Mouse (Mus musculus) kidney, adult 18-20 months (tissue): ENCODE results near the gene Gm12248.

Experiments used
- DNase-seq: peaks from one replicate; pipeline ENCODE4 v3.0.0; 2021

The Gm12248 gene

DNA sequence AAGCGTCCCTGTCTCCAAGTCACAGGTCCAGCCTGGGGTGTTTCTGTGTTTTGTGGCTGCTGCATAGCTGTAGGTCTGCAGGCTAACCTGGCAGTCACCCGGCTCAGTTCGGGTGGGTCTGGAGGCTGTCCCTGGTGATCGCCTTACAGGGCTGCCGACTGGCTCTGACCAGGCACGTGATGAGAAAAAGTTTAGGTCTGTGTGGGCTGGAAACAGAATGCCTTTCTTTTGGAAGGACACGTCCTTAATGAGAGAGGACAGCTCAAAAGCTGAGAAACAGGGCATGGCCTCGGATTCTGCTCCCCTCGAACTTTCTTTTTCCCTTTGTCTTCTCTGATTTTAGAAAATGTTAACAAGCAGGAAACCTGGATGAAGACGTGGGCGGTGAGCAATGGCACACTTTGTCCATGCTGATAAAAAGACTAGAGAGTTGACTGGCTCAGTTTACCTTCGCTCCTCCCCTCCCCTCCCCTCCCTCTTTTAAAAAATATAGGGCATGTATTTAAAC is at the start of gene Gm12248:
Gene Gm12248, minus strand, starts transcription at position 114 of the 508 bp plus-strand sequence.
- peak; percentile 33 for DNase-seq

DNA sequence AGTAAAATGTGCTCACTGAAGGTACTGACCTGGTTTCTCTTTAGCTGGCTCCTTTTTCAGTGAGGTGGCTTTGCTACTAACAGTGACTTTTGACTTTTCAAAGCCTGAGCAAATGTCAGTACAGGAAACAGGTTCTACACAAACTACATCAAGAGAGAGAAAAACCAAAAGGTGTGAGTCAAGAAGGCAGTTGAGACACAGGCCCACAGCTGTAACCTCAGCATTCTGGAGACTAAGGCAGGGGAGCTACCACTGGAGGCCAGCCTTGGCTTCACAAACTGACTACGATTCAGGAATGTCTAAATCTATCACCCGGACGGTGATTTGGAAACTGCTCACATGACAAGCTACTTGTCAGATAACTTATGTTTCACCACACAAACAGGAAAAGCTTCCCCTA is 46.5 kb upstream of the Gm12248 start:
- no peak for DNase-seq

DNA sequence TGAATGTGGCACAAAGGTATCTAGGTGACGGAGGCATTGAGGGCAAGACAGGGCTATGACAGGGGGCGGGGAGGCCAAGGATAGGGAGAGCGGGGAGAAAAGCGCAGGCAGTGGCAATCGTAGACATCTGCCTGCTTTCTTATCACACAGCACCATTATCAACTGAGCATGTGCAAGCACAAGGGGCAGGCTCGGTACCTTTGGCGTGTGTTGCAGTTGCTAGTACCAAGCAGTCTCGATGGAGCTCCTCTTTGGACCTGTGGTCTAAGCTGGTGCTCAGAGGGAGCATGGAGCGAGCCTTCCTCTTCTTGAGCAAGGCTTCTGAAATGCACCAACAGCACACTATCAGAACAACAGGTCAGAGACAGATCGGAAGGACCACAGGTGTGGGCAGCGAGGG is 45.9 kb upstream of the Gm12248 start:
- DNase-seq, result no peak

DNA sequence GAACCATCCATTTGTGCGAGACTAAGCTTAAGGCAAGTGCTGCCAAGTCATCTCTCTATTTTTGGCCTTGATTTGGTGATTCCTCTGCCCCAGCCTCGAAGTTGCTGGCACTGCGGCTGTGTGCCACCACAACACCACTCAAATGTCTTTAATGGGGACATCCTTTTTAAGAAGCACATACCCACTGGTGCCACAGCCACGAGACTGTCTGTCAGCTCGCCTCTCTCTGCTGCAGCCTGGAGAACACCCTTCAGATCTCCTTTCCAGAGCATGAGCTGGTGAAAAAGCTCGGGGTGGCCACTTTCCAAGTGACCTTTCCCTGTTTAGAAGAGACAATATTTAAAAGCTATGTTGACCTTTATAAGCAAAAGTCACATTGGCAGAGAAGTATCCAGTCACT is 43.7 kb upstream of the Gm12248 start:
- no peak for DNase-seq

DNA sequence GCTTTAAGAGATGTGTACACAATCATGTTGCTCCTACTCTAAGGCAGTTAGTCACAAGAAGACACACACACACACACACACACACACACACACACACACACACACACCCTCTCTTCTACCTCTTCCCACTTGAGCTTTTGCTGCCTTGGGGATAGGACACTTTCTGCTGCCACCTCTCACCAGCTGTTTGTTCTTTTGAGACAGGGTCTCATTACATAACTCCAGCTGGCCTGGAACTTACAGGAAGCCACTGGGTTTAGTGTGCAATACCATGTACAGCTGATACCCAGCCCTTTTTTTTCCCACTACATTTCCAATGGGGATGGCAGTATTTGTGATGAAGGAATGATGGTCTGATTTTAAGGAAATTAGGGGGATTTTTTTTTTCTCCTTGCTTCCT is 42.4 kb upstream of the Gm12248 start:
- DNase-seq, result no peak

DNA sequence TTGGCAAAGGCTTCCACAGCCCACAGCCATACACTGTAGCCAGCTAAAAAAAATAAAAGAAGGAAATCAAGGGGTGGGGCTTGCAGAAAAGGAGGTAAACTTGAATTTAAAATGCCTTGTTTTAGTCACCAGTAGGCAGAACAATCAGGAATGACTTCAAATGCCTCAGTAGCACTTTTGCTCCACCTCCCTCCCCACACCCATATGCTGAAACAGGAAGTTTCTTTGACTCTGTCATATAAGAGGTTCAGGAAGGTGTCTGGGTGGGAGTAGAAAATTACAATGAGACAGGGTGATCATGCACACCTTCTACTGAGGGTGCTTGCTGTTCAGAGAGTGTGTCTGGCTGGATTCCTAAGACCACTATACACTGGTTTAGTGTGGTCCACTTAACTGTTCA is 41.9 kb upstream of the Gm12248 start:
- DNase-seq, result no peak

DNA sequence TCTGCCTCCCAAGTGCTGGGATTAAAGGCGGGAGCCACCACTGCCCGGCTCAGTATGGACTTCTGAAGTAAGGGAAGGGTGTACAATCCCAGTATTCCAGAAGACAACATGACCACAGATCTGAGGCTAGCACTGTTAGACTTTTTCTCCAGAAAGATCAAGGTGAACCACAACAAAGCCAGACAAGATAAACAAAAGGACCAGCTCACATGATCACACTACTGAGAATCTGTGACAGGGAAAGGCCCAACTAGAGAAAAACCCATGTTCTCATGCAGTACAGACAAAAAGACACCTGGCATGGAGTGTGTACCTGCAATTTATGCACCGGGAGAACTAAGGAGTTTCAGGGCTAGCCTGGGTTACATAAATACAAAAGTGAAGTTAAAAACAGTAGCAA is 39.1 kb upstream of the Gm12248 start:
- no peak for DNase-seq

DNA sequence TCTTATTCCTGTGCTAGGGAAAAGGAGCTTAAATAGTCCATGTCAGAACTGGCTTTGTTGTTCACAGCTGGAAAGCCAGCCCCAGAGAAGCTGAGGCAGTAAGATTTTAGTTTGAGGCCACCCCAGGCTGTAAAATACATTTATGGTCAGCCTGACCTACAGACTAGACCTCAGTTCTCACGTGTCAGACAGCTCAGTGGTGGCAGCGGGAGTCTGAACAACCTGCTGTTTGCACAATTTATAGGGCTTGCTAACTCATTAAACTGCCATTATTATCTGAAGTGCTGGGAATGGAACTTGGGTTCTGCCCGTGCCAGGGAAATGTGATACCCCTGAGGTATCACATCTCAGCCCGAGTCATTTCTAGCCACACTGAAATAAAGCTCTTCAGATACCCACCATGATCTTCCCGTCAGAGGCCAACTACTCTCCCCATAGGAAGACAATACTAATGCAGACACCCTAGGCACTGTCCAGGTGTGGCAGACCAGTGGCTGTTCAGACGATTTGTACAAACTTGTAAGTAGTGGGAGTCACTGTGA is 36.4 kb upstream of the Gm12248 start:
- DNase-seq, result no peak

DNA sequence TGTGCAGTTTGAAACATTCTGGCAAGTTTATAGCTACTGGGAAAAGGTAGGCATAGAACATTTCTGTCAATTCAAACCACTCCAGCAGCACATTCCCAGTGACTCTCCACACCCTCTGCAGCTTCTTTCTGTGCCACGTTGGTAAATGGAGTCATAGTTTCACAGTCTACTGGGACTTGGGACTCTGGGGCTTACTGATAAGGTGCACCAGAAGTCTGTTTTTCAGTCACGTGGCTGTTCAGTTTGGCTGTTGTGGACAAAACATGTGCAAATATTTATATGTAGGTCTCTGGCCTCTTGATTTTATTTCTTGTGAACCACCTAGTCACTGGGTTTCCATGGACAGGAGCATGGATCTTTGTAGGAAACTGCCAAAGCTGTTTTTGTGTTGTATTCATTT is 34.6 kb upstream of the Gm12248 start:
- DNase-seq, result no peak

DNA sequence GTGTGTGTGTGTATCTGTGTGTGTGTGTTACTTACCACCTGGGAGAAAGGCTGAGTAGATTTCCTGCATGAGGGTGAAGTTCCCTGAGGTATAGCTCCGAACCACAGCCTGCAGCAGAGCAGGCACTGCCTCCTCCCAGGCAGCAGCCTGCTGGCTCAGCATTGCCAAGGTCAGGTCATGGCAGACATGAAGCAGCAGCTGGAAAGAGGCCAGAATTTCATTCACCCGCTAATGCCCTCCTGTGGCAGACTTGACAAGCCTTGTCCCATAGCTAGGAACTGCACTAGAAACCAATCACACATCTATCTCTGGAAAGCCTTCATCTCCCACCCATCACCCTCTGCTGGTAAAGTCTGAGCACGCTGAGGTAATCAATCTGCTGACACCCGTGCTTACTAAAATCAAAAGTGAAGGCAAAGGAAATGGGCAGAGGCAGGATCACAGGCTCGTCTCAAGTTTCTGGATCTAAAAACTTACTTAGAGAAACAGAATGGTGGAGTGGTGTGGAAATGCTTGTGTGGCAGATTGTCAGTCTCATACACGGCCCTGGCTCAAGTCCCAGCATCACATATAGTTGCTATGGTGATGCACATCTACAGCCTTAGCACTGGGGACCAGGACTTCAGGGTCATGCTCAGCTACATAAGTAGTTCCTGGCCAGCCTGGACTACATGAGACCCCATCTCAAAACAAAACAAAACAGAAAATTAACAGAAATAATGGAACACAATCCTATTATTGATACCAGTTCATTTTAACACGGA is 33.6 kb upstream of the Gm12248 start:
- DNase-seq, result peak; percentile 73

DNA sequence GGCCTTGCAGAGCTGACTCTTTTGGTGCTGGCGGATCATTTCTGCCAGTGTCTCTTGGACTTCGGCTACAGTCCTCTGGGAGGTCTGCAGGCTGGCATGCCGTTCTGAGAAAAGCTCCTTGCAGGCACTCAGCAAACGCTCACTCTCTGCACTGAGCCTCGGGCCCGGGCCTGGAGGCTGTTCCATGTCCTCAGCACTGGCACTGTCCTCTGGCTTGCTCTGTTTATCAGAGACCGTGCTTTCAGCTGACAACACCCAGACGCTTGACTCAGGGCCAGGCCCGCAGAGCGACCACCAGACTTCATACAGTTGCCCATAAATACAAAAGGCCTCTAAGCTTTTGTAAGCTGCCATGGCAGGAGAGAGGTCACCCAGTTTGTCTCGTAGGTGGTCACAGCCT is 32.1 kb upstream of the Gm12248 start:
- DNase-seq, result no peak

DNA sequence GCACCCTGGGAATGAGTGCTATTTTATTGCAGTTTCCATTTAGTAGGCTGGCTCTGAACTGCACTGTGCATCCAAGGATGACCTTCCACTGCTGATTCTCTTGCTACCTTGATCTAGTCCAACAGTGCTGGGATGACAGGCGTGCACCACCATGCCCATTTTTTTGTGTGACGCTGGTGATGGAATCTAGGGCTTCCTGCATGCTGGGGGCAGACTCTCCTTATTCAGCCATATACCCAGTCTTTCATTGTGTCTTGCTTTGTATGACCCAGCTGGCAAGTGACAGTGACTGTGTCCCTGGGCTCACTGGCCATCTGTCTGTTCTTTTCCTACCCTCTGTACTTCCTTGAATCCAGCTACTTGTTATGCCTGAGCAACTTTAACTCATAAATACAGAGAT is 30.8 kb upstream of the Gm12248 start:
- no peak for DNase-seq

DNA sequence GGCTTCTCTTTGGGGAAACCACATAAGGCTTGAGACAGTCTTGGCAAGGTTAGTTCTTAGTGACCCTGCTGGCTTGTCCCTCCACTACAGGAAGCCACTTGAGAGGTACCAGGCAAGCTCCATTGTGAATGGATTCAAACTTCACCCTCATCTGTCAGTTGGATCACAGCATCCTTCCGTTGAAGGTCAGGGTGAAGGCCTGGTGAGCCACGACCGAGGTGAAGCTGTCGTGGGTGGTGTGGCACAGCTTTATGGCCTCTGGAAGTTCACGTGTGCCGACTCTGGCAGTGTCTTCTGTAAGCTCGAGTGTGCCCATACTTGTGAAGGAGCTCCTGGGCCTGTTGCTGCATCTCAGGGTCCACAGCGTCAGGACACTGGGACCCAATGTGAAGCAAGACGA is 28.4 kb upstream of the Gm12248 start:
- no peak for DNase-seq

DNA sequence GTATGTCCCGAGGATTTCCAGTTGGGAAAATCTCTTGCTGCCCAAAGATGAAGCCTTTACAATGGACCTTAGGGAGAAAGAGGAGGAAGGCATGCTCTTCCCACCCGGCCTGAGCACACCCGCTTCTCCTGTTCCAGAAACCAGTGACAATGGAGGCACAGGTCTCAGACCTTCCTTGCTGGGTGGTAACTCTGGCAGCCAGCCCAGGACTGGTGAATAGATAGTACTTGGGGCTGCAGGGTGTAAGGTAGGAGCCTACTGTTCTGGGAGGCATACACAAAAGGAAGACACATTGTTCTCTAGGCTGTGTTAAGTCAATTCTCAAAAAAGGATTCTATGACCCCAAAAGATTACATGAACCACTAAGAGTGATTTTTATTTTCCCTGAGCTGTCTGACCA is 27.7 kb upstream of the Gm12248 start:
- no peak for DNase-seq

DNA sequence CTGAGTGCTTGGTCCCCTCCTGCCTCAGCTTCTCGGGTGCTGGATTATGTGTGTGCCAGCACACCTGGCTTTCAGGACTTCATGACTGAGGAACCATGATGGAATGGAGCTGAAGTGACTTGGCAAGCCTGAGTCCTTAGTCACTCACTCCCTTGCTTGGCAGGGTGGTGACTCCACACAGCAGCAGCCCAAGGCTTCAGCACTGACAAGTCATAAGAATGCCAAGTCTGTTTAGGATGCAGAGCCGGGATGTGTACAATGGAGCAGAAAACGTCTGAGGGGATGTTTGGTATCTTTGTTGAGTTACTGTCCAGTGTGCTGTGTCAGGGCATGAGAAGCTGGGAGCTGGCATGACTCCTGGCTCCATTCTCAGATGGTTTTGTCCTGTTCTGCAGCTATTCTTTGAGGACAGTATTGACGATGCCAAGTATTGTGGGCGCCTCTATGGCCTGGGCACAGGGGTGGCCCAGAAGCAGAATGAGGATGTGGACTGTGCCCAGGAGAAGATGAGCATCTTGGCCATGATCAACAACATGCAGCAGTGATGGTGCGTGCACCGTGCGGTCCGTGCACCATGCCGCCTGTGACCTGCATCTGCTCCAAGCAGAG is 24.2 kb upstream of the Gm12248 start:
- DNase-seq, result no peak

DNA sequence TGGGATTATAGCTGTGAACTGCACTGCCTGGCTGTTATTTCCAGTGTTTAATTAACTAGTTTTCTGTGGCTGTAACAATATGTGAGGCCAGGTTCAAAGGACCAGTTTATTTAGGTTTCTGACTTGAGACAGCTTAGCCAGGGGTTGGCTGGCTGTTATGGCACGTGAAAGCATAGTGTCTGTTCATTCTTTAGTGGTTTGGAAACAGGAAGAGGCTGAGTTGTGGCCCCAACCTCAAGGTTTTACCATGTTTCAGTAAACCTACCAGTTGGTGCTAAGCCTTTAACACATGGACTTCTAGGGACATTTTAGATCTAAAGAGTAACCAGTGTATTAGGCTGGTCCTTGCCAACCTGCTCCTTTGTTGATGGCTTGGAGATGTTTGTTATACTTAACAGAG is 23.6 kb upstream of the Gm12248 start:
- DNase-seq, result no peak

DNA sequence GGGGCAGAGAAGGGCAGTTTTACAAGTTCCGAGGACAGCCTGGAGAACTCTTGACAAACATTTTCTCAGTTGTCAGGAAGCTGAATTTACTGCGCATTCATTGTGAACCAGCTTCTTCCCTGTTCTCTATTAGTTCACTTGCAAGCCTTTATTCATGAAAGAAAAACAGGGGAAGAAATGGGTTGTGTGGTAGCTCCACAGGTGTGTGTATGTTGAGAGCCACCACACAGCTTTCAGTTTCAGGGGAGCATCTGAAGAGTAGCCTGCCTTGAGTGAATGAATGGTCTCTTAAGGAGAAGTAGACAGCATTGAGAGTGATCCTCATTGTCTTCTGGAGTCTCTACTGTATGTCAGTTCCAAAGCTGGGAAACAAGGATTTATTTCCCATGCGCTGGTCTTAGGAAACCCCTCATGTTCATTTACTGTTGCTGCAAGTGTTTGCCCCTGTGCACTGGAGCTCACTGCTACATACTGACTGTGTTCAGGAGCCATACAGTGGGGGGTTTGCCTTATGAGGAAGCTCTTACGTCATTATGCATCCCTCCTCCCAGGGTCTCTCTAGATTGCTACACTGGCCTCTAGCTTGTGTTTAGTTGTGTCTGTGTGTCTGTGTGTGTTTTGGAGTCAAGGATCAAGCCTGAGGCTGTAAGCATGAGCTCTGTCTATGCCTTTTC is 14.9 kb upstream of the Gm12248 start:
- no peak for DNase-seq

DNA sequence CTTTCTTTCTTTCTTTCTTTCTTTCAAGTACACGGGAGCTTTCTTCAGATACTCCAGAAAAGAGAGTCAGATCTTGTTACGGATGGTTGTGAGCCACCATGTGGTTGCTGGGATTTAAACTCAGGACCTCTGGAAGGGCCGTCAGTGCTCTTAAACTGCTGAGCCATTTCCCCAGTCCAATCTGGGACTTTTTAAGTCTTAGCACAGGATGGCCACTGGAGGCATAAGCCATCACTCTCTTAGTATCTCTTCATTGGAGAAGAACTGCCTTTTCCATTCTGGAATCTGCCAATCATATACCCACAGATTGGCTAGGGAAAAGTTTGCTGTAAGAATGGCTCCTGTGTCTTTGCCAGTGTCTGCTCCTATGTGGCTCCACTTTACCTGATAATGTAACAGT is 14.1 kb upstream of the Gm12248 start:
- no peak for DNase-seq

DNA sequence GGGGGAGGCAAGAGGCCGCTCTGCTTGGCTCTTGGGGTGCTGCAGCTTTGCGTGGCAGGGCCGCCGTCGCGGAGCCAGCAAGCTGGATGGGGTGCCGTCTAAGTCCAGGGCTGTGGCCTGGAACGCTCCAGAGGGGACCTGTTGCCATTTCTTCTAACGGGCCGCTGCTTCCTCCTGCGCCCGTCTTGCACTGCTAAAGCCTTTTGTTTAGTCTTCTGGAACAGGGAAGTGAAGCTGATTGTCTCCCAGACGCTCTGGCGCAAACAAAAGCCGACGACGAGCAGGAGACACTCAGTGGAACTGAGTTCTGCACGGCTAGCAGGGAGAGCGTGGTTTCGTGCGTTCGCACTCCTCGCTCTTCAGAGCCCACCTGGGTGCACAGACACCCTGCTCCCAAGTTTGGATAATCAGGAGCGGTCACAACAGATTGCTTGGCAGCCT is 11.4 kb upstream of the Gm12248 start:
- DNase-seq, result no peak

DNA sequence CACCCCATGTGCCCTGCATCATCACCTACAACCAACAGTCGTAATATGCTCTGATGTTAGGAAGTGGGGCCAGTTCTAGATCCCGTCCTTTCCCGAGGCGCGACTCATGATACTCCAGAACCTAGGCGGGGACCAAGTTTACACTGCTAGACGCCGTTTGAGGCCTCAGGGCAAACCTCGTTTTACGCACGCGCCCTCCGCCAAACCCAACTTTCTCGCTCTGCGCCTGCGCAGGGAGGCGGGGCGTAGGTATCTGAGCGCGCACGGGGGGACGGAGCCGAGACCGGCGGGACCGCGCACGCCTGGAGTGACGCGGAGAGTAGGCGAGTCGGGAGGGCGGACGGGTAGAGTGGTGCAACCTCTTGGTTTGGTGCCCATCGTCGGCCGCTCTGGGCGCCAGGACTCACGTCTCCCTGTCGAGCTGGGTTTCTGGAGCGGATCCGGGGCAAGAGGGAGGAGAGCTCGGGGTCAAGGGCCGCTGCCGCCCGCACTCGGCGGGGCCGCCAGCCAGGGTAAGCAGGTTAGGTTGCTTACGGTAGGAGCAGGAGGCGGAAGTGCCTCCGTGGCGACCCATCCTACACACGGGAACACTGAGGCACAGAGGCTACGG is 10.9 kb upstream of the Gm12248 start, which contains the start of gene Cnot8:
Gene Cnot8, plus strand, starts transcription at position 457 of the 610 bp plus-strand sequence.
- peak; percentile 99 for DNase-seq

DNA sequence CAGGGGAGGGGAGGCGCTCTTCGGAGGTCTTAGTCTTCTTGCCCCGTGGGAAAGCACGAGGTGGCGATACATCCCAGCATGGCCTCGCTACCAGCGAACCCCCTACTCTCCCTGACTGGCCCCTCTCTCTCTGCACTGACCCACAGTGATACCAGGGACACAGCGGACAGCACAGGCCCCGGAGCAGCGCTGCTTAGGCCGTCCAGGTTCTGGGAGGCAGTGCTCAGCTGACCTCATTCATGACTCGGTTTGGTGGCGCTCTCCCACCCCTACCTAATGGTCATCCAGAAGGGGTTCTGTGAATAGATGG is 10.4 kb upstream of the Gm12248 start:
- DNase-seq, result no peak

DNA sequence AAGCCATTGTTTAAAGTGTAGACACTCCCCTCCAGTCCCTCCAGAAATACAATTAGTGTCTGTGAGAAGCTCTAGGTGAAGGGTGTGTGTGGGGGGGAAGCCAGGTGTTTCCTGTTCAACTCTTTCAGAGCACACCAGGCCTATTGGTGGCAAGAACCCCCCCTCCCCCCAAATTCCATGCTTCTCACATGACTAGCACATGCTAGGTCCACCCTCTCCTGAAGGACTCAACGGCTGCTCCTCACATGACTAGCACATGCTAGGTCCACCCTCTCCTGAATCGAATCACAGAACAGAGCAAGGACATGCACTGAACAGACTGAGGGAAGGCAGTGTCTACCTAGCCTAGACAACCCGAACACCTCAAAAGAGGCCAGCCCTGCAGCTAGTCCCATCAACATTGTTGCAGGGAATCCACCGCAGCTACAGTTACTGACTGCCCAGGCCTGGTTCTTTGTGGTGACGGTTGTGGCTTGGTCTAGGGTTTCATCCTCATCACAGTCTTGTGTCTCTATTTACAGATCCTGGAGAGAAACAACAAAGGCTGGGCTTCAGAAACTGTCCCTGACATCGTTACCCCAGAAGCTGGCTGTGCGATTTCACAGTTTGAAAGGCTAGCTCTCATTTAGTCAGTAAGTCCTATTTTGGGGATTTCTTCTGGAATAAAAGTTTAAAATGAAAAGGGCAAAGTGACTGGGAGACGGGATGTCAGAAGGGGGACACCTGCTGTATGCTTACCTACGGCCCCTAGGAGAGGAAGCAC is 9.8 kb upstream of the Gm12248 start:
- DNase-seq, result no peak

DNA sequence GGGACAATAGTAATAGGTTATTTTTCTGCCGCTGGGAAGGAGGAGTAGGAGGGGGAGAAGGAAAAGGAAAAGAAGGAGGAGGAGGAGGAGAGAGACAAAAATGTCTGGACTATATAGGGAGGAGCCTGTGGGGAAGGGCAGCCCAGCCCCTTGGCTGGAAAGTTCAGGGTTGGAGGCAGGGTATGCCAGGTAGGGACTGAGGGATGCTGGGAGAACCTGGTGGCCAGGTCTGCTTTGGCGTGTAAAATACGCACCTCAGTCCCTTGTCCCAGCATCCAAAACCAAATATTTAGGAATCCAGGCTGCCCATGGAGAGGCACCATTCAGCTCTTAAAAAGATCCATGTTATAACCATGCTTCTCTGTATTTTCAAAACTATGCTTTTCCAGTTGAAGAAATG is 9.2 kb upstream of the Gm12248 start:
- no peak for DNase-seq
